Mouse (Mus musculus): ENCODE data around the gene Egln3.

- no peak for TF ChIP-seq CTCF (IDR thresholded peaks at IDR 0.05; ENCODE audit: low read depth)
- TF ChIP-seq EP300 (IDR thresholded peaks at IDR 0.05; ENCODE audit: low read depth) = no peak
These were observed 5.5 kb upstream of the Egln3 start for GRCm38 (mm10) chr12:54209182-54209563.
